Mouse (Mus musculus) embryonic facial prominence, embryonic 13.5 days (tissue): ENCODE results near the gene Aanat. TPM values are rescaled to one million over a fixed set of nuclear protein-coding genes. Genes with fewer than 3 reads are reported as not detected.

Experiments used
- ATAC-seq: fragments of 200-750 bp; cut with Nextera tagmentation; 2 replicates; pipeline ENCODE4 v1.8.0; 2017; ENCODE audit warnings: low read depth; ENCODE audit not compliant: insufficient number of reproducible peaks, insufficient read depth, low FRiP score, low TSS enrichment
- H3K27ac ChIP-seq: fragments of 300-500 bp; sonication (generic); 2 replicates; pipeline ENCODE4 v1.5.1; 2015; ENCODE audit warnings: moderate library complexity, mild to moderate bottlenecking, inconsistent platforms
- H3K27me3 ChIP-seq: fragments of 300-500 bp; sonication (generic); 2 replicates; pipeline ENCODE4 v1.6.1; 2015; ENCODE audit warnings: mild to moderate bottlenecking, inconsistent platforms
- H3K36me3 ChIP-seq: fragments of 300-500 bp; sonication (generic); 2 replicates; pipeline ENCODE4 v1.6.1; 2015; ENCODE audit warnings: mild to moderate bottlenecking, inconsistent platforms
- H3K4me1 ChIP-seq: fragments of 300-500 bp; sonication (generic); 2 replicates; pipeline ENCODE4 v1.6.1; 2015; ENCODE audit warnings: inconsistent platforms
- H3K4me2 ChIP-seq: fragments of 300-500 bp; sonication (generic); 2 replicates; pipeline ENCODE4 v1.6.1; 2015; ENCODE audit warnings: moderate library complexity, mild to moderate bottlenecking, inconsistent platforms
- H3K4me3 ChIP-seq: fragments of 300-500 bp; sonication (generic); 2 replicates; pipeline ENCODE4 v1.5.1; 2015; ENCODE audit warnings: mild to moderate bottlenecking, inconsistent platforms
- H3K9ac ChIP-seq: fragments of 300-500 bp; sonication (generic); 2 replicates; pipeline ENCODE4 v1.6.1; 2015; ENCODE audit warnings: mild to moderate bottlenecking, inconsistent platforms
- H3K9me3 ChIP-seq: fragments of 300-500 bp; sonication (generic); 2 replicates; pipeline ENCODE4 v1.6.1; 2016; ENCODE audit warnings: inconsistent platforms
- WGBS: fragments of 180-500 bp; shearing (Covaris S2); methylation state at CpG from one replicate; pipeline ENCODE4 v1.1.7; 2015; ENCODE audit warnings: mixed read lengths; 5-methylcytosine and 5-hydroxymethylcytosine counted together
- polyA plus RNA-seq: library from polyadenylated mRNA; unstranded; fragments of >200 nt; fragmentation: Nextera tagmentation; extraction: Ambion mirVana; gene quantifications from 2 replicates; pipeline ENCODE4 v1.2.1, GENCODE M21; 2015

Aanat gene
- polyA plus RNA-seq, 1 experiment from 2014 or later = not detected

GRCm38 (mm10) chr11:116554171-116554878 lies 31.9 kb upstream of the Aanat start:
- whole genome bisulfite sequencing = 37% methylated on average over 12 of the region's 12 CpGs
- Histone ChIP-seq H3K27ac (no peak overlapping the region), H3K36me3 (no peaks in the 10 kb centered on the region; the same call in 1 of the 2 replicates), H3K4me2 (no peak overlapping the region), H3K9me3 (no peaks in the 10 kb centered on the region), H3K27me3 (no peaks in the 10 kb centered on the region), H3K9ac (no peak overlapping the region), H3K4me1 (peaks cover 44% of the 10 kb centered on the region), H3K4me3 (no peak overlapping the region)
- no peak for ATAC-seq

- Histone ChIP-seq H3K4me2 (no peak overlapping the region), H3K9ac (no peak overlapping the region), H3K4me1 (peaks cover 37% of the 10 kb centered on the region), H3K36me3 (no peaks in the 10 kb centered on the region; the same call in 1 of the 2 replicates), H3K4me3 (no peak overlapping the region), H3K27ac (no peak overlapping the region), H3K9me3 (no peaks in the 10 kb centered on the region), H3K27me3 (no peaks in the 10 kb centered on the region)
- 94% methylated on average over 1 of the region's 1 CpGs for WGBS
- no peak for ATAC-seq
These were observed 30.7 kb upstream of the Aanat start for GRCm38 (mm10) chr11:116555572-116555971.

GRCm38 (mm10) chr11:116556308-116556707 lies 29.9 kb upstream of the Aanat start:
- WGBS = 60% methylated on average over 6 of the region's 6 CpGs
- Histone ChIP-seq H3K9me3 (no peaks in the 10 kb centered on the region), H3K4me2 (no peak overlapping the region), H3K36me3 (no peaks in the 10 kb centered on the region; the same call in 1 of the 2 replicates), H3K27ac (no peak overlapping the region), H3K9ac (no peak overlapping the region), H3K4me3 (no peak overlapping the region), H3K27me3 (no peaks in the 10 kb centered on the region), H3K4me1 (peaks cover 30% of the 10 kb centered on the region)
- no peak for ATAC-seq

DNA sequence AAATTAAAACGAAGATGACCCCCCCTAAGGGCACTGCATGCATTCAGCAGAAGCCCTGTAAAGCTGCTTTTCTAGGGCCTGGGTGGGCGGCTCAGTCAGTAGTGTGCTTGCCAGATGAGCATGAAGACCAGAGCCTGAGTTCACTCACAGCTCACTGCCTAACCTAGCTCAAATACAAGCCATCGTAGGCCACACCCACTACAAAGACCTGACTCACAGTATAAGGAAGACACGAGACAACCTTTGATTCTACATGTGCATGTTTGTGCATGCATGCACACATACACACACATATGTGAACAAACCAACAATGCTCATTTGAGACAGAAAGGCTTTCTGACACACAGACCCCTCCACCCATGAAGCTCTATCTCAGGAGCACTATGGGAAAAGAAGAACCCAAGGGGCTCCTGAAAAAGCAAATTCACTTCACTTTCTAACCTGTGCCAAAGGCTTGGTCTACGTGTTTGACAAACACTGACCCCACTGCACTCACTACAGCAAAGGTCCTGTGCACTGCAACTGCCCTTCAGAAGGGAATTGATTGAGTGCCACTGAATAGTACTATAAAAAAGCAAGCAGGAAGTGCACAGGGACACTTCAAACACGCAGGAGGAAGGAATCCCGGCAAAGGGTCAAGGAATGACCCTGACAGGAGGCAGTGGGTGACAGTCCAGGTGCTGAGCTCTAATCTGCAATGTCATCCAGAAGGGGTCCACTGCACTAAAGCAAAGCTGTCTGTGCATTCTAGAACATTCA lies 20.8 kb upstream of the Aanat start:
- Histone ChIP-seq H3K4me3 (no peak overlapping the region), H3K4me1 (peaks cover 11% of the 10 kb centered on the region), H3K27me3 (no peaks in the 10 kb centered on the region), H3K4me2 (no peak overlapping the region), H3K9ac (no peak overlapping the region), H3K9me3 (no peaks in the 10 kb centered on the region), H3K27ac (no peak overlapping the region), H3K36me3 (peaks cover 14% of the 10 kb centered on the region; the same call in 1 of the 2 replicates)
- ATAC-seq = no peak
- 64% methylated on average over 7 of the region's 7 CpGs for WGBS

DNA sequence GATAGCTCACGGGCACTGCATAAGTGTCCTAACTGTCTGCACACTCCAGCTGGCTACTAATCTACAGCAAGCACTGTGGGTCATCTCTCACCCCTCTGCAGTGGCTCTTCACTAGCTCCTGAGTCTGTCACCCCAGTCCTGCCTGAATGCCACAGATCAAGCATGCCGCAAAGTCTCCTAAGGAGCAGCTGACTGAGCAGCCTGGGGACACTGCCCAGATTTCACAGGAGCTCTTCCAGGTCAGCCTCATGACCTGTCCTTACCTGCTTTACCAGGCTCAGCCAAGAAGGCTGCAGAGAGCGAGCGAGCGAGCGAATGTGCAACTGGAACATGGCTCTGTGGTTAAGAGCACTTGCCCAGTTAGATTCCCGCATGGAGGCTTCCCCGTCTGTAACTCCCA lies 18.7 kb upstream of the Aanat start:
- peaks cover 11% of the 10 kb centered on the region; the same call in 1 of the 2 replicates for H3K36me3 ChIP-seq

GRCm38 (mm10) chr11:116570821-116571220 lies 15.4 kb upstream of the Aanat start:
- H3K9me3 ChIP-seq = no peaks in the 10 kb centered on the region
- 88% methylated on average over 7 of the region's 7 CpGs for whole genome bisulfite sequencing
- no peak for ATAC-seq
- H3K4me3 ChIP-seq = no peak overlapping the region
- H3K27me3 ChIP-seq = no peaks in the 10 kb centered on the region
- H3K4me1 ChIP-seq = peaks cover 43% of the 10 kb centered on the region
- H3K27ac ChIP-seq = no peak overlapping the region
- H3K36me3 ChIP-seq = no peaks in the 10 kb centered on the region
- no peak overlapping the region for H3K4me2 ChIP-seq
- H3K9ac ChIP-seq = no peak overlapping the region

More for the DNA sequence above, 18.7 kb upstream of the Aanat start:
- Histone ChIP-seq H3K27me3 (no peaks in the 10 kb centered on the region), H3K4me1 (peaks cover 12% of the 10 kb centered on the region), H3K9me3 (no peaks in the 10 kb centered on the region), H3K27ac (0 out of 2 replicates have a peak overlapping the region, but pooled peaks have one; percentile 28), H3K4me3 (no peak overlapping the region), H3K4me2 (no peak overlapping the region), H3K9ac (0 out of 2 replicates have a peak overlapping the region, but pooled peaks have one; percentile 32)
- WGBS = 72% methylated on average over 8 of the region's 8 CpGs
- ATAC-seq = no peak

DNA sequence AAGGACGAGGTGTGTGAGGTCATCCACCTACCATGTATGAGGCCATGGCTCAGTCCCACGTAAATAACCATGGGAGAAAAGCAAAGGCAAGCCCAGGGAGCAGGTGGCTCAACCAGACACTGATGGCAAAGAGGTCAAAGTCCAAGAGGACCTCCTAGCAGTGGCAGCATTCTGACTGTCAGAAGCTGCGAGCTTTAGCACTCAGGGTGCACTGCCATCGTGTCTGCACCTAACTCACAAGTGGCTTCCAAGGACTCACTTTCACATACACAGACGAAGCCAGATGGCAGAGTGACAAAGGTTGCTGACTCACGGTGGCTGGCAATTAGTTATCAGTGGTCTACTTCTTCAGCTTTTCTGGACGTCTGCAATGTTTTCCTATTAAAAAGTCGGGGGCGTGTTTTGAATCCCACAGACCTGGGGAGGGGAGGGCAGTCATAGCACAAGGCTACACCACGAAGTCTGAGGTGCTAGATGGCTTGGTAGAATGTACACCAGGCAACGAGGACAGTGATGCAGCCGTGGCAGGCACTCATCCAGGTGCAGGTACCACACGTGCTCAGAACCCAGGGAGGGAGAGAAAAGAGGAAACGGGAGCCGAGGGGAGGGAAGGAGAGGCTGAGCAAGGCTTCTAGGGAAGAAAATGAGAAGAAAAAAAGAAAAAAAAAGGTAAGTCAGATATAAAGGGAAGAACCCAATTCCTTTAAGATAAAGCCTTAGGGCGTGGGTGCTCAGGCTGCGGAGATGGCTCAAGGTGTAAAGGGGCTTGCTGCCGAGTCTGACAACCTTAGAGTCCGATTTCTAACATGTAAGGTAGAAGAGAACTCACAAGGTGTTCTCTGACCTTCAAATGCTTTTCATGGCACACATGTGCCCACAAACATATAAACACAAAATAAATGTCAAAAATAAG lies 14.2 kb upstream of the Aanat start:
- Histone ChIP-seq H3K9ac (no peak overlapping the region), H3K36me3 (no peaks in the 10 kb centered on the region), H3K27me3 (no peaks in the 10 kb centered on the region), H3K4me3 (no peak overlapping the region), H3K9me3 (no peaks in the 10 kb centered on the region), H3K27ac (no peak overlapping the region), H3K4me1 (peaks cover 52% of the 10 kb centered on the region), H3K4me2 (no peak overlapping the region)
- WGBS = 82% methylated on average over 19 of the region's 19 CpGs
- no peak for ATAC-seq

DNA sequence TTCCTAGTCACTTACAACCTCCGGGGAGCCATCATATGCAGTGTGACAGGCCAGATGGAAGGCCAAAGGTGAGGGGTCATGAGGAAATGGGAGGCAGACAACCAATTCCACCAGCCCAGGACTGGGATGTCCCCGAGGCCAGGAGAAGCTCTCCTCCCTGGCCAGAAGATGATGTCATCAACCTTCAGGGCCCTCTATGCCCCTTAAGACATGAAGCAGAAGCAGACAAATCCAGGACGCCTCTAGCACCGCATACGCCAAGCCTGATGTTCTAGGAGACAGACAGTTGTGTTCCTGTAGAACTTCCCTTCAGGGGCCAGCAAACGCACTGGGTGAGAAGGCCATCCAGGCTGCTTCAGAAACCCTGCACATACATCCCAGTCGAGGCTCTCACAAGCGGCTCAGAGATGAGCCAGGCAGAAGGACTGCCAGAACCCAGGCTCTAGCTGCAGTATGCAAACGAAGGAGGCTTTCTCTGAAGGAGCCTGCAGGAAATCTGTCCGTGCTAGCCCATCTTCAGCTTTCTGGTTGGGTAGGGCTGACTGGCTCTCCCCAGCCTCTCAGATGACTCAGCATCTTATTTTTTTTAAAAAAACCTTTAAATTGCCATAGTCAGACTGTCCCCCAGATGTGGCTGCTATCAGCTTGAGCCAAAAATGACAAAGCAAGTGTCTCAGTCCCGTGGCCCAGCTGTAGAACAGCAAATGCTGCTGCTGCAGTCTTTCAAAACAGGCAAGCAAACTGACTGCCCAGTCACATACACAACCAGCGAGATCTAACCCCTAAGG lies 13.3 kb upstream of the Aanat start:
- no peak overlapping the region for H3K4me3 ChIP-seq
- H3K27me3 ChIP-seq = no peaks in the 10 kb centered on the region
- H3K4me1 ChIP-seq = peaks cover 49% of the 10 kb centered on the region
- ATAC-seq = no peak
- H3K9ac ChIP-seq = no peak overlapping the region
- H3K4me2 ChIP-seq = no peak overlapping the region
- H3K9me3 ChIP-seq = no peaks in the 10 kb centered on the region
- WGBS = 46% methylated on average over 12 of the region's 12 CpGs
- H3K27ac ChIP-seq = no peak overlapping the region
- H3K36me3 ChIP-seq = no peaks in the 10 kb centered on the region

DNA sequence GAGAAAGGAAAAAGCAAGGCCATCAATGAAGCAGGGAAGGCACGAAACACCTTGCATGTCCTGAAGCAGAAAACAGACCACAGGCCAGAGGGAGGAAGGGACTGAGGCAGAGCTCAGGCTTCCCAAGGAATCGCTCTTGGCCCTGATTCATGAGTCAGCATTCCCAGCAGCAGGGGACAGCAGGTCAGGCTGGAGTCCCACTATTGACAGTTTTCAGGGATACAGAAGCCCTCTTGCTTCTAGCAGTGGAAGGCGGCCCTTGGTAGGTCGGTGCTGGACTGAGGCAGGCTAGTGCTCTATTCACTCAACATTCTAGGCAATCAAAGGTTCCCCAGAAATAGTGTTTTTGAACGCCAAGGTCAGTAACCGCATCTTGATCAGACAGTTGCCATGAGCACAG lies 11.7 kb upstream of the Aanat start:
- H3K27ac ChIP-seq = no peak overlapping the region

DNA sequence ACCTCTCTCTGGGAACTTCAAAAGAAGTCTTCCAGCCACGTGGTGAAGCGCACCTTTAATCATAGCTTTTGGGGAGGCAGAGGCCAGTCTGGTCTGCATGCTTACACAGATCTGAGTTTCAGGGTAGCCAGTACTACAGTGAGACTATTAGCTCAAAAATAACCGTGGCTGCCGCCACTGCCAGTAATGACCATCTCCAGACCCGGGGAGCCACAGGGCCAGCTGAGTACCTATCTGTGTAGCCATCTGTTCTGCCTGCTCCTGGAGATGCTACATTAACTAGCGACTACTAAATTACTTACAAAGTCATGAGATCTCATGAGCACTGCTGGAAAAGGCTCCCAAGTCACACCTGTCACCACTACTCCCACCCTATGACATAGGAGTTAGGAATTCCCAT lies 11.2 kb upstream of the Aanat start:
- 66% methylated on average over 6 of the region's 6 CpGs for WGBS
- Histone ChIP-seq H3K9ac (no peak overlapping the region), H3K4me2 (no peak overlapping the region), H3K27me3 (no peaks in the 10 kb centered on the region), H3K9me3 (no peaks in the 10 kb centered on the region), H3K27ac (no peak overlapping the region), H3K4me1 (peaks cover 65% of the 10 kb centered on the region), H3K36me3 (no peaks in the 10 kb centered on the region), H3K4me3 (no peak overlapping the region)
- ATAC-seq = no peak

More for the DNA sequence above, 11.7 kb upstream of the Aanat start:
- no peak overlapping the region for H3K4me2 ChIP-seq
- 58% methylated on average over 6 of the region's 6 CpGs for WGBS
- no peak overlapping the region for H3K9ac ChIP-seq
- H3K27me3 ChIP-seq = no peaks in the 10 kb centered on the region
- no peak for ATAC-seq
- peaks cover 61% of the 10 kb centered on the region for H3K4me1 ChIP-seq
- H3K9me3 ChIP-seq = no peaks in the 10 kb centered on the region
- no peak overlapping the region for H3K4me3 ChIP-seq
- H3K36me3 ChIP-seq = no peaks in the 10 kb centered on the region

DNA sequence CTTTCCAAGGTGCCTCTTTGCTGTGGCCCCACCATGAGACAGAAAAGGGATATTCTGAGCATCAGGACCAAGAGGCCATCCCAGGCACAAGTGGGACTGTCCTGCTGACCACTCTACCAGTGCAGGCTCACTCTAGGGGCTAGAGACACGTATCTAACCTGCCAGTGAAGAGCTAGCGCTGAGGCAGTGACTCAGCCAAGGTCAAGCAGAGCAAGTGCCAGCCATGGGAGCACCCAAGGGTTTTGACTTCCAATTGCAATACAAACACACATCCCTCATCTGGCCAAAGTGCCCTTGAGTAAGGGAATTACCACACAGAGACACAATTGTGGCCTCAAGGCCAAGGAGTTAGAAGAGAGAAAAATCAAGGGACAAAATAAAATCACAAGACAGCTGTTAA lies 10.8 kb upstream of the Aanat start:
- no peaks in the 10 kb centered on the region for H3K36me3 ChIP-seq
- no peaks in the 10 kb centered on the region for H3K9me3 ChIP-seq
- WGBS = 82% methylated on average over 2 of the region's 2 CpGs
- no peak for ATAC-seq
- peaks cover 70% of the 10 kb centered on the region for H3K4me1 ChIP-seq
- no peak overlapping the region for H3K27ac ChIP-seq
- H3K9ac ChIP-seq = no peak overlapping the region
- no peak overlapping the region for H3K4me2 ChIP-seq
- H3K4me3 ChIP-seq = no peak overlapping the region
- H3K27me3 ChIP-seq = no peaks in the 10 kb centered on the region
